In the genomic region with DNA sequence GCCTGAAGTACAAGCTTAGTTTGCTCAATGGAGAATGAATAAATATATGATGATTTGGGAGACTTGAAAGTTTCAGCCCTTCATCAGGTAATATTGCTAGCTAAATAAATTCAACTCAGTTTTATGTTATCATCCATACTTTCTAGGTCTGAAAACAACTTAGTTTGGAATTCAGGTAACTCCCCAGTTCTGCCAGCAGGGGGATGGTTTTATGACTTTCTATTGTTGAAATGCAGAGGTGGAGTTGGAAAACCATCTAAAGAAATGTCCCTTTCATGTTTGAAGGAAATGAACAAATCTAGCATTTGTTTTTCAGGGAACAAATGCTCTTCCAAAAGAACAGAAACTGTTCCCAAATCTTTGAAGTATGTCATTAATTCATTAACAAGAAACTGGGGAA, we compare ENCODE assay signal across 22 mouse cellular contexts.
DNase-seq lines count a peak whose midpoint lies in the region; ATAC-seq and TF ChIP-seq lines count a peak whose summit lies in the region.
"Had no signal": no experiment of that assay in that cellular context is flagged by ENCODE, and none has a peak within 500 bp of the region (broad histone marks: within the 10 kb centered on the region; RNA-seq: fewer than 3 reads in every experiment).

No protein-coding gene starts in this region.

- H3K4me2 ChIP-seq in lung, postnatal 0 days (replicated peaks; ENCODE audit: low read depth, low read length), result no peak overlapping the region
- H3K4me2 ChIP-seq: embryonic facial prominence, embryonic 15.5 days; heart, embryonic 13.5 days; hindbrain, embryonic 12.5 days had no signal

- TF ChIP-seq POLR2A in heart, adult 2 months (IDR thresholded peaks at IDR 0.05; ENCODE audit: insufficient read depth, low read depth, low read length), result no peak

- H3K9me3 ChIP-seq in lung, postnatal 0 days (ENCODE audit: low read length), result no peaks in the 10 kb centered on the region
- H3K9me3 ChIP-seq: embryonic facial prominence, embryonic 15.5 days; forebrain, embryonic 10.5 days; heart, embryonic 13.5 days; hindbrain, embryonic 12.5 days had no signal

- intact Hi-C loops in heart, adult 2 months (cut with DNase I), result no loop called here

- no peak for TF ChIP-seq EP300 in heart, adult 2 months (IDR thresholded peaks at IDR 0.05; ENCODE audit: insufficient read depth, low read depth, low read length)
- no peak for TF ChIP-seq EP300 in lung, postnatal 0 days (IDR thresholded peaks at IDR 0.05)

- H3K9ac ChIP-seq in heart, adult 2 months (ENCODE audit: low read depth, low read length), result no peak overlapping the region
- no peak overlapping the region for H3K9ac ChIP-seq in lung, postnatal 0 days (replicated peaks; ENCODE audit: low read depth)
- H3K9ac ChIP-seq: embryonic facial prominence, embryonic 15.5 days; heart, embryonic 13.5 days; hindbrain, embryonic 12.5 days had no signal

- no peaks in the 10 kb centered on the region for H3K4me1 ChIP-seq in heart, adult 2 months (ENCODE audit: control insufficient read depth, insufficient read depth, low read length)
- no peaks in the 10 kb centered on the region for H3K4me1 ChIP-seq in lung, postnatal 0 days (ENCODE audit: insufficient read depth, low read depth, low read length)
- H3K4me1 ChIP-seq: embryonic facial prominence, embryonic 15.5 days; heart, embryonic 13.5 days had no signal

- DNase-seq in heart, adult 2 months, result no peak
- no peak for DNase-seq in heart, postnatal 4 days
- no peak for DNase-seq in layer of hippocampus, adult 2 months (ENCODE audit: low spot score in 2 of 2)
- DNase-seq in layer of hippocampus, adult 9-10 months (ENCODE audit: low spot score), result no peak
- DNase-seq in lung, postnatal 0 days (ENCODE audit: low spot score), result no peak
- DNase-seq in lung, postnatal 25 days (ENCODE audit: low spot score), result no peak
- DNase-seq in ZHBTc4 (ENCODE audit: low read depth, low spot score), result peak; percentile 18
- DNase-seq in spleen, postnatal 4 days (ENCODE audit: low spot score in 2 of 2), result no peak
- DNase-seq: adrenal gland, postnatal 10 days; cerebellum, adult 11 months; cerebellum, adult 8-10 months; cerebellum, postnatal 36 days; gastrocnemius, adult 2 months; gastrocnemius, postnatal 25 days; heart, postnatal 36 days had no signal

- TF ChIP-seq CTCF in heart, adult 2 months (IDR thresholded peaks at IDR 0.05), result peak; percentile 21; the same call in 1 of the 2 replicates
- peak; percentile 63 for TF ChIP-seq CTCF in layer of hippocampus, adult 2 months (conservative IDR thresholded peaks at IDR 0.05)
- peak; percentile 42 for TF ChIP-seq CTCF in lung, postnatal 0 days (IDR thresholded peaks at IDR 0.05)

- no peaks in the 10 kb centered on the region for H3K27me3 ChIP-seq in heart, adult 2 months (ENCODE audit: control insufficient read depth, insufficient read depth, low read length)
- H3K27me3 ChIP-seq in lung, postnatal 0 days (replicated peaks; ENCODE audit: insufficient read depth, low read length), result no peaks in the 10 kb centered on the region
- H3K27me3 ChIP-seq: embryonic facial prominence, embryonic 15.5 days; heart, embryonic 13.5 days; hindbrain, embryonic 12.5 days had no signal

- no peaks in the 10 kb centered on the region for H3K36me3 ChIP-seq in heart, adult 2 months (ENCODE audit: control insufficient read depth, insufficient read depth, low read length)
- no peaks in the 10 kb centered on the region for H3K36me3 ChIP-seq in lung, postnatal 0 days (ENCODE audit: insufficient read depth, low read length)
- H3K36me3 ChIP-seq: embryonic facial prominence, embryonic 15.5 days; forebrain, embryonic 10.5 days; heart, embryonic 13.5 days; hindbrain, embryonic 12.5 days had no signal

- H3K27ac ChIP-seq in heart, adult 2 months, result no peak overlapping the region
- H3K27ac ChIP-seq in layer of hippocampus, adult 2 months, result no peak overlapping the region
- no peak overlapping the region for H3K27ac ChIP-seq in lung, postnatal 0 days (ENCODE audit: low read length)
- H3K27ac ChIP-seq: embryonic facial prominence, embryonic 15.5 days; forebrain, embryonic 10.5 days; gastrocnemius, adult 2 months; heart, embryonic 13.5 days; hindbrain, embryonic 12.5 days had no signal

- no peak for ATAC-seq in lung, postnatal 0 days
- ATAC-seq: forebrain, embryonic 14.5 days; hindbrain, embryonic 16.5 days had no signal

- no peak overlapping the region for H3K4me3 ChIP-seq in heart, adult 2 months
- no peak overlapping the region for H3K4me3 ChIP-seq in layer of hippocampus, adult 2 months
- no peak overlapping the region for H3K4me3 ChIP-seq in lung, postnatal 0 days (ENCODE audit: low read depth, low read length)
- H3K4me3 ChIP-seq: embryonic facial prominence, embryonic 15.5 days; erythroblast, embryonic 14.5 days; forebrain, embryonic 10.5 days; gastrocnemius, adult 2 months; heart, embryonic 13.5 days; hindbrain, embryonic 12.5 days had no signal

- no peaks in the 10 kb centered on the region for H3K79me2 ChIP-seq in heart, adult 2 months (replicated peaks; ENCODE audit: control insufficient read depth, insufficient read depth, low read length)
